Mouse (Mus musculus) liver, adult (tissue): ENCODE measurements at regions not wholly inside any gene's neighbourhood (a gene's known extent, or its start where the extent isn't known, plus 50 kb on each side); places are given as distances from the start of the nearest gene placed in this dataset.

ENCODE experiments used
- GATA4 ChIP-seq: IDR thresholded peaks from 2 replicates; pipeline ENCODE4 v1.6.1; 2014; ENCODE audit warnings: mild to moderate bottlenecking, low read length; ENCODE audit not compliant: insufficient replicate concordance

GRCm38 (mm10) chr15:93650981-93651757 lies 55.5 kb upstream of the Prickle1 start:
- TF ChIP-seq GATA4, result no peak

- no peak for TF ChIP-seq GATA4
These were observed 54.4 kb upstream of the Prickle1 start for GRCm38 (mm10) chr15:93650009-93650522.

GRCm38 (mm10) chr15:93648646-93649045 lies 53.0 kb upstream of the Prickle1 start:
- TF ChIP-seq GATA4, result no peak

- no peak for TF ChIP-seq GATA4
These were observed 51.1 kb upstream of the Prickle1 start for GRCm38 (mm10) chr15:93646820-93647219.

GRCm38 (mm10) chr15:93645950-93646349 lies 50.3 kb upstream of the Prickle1 start:
- TF ChIP-seq GATA4, result no peak
